Comparison of ENCODE assay signal across 9 mouse cellular contexts in the genomic region with DNA sequence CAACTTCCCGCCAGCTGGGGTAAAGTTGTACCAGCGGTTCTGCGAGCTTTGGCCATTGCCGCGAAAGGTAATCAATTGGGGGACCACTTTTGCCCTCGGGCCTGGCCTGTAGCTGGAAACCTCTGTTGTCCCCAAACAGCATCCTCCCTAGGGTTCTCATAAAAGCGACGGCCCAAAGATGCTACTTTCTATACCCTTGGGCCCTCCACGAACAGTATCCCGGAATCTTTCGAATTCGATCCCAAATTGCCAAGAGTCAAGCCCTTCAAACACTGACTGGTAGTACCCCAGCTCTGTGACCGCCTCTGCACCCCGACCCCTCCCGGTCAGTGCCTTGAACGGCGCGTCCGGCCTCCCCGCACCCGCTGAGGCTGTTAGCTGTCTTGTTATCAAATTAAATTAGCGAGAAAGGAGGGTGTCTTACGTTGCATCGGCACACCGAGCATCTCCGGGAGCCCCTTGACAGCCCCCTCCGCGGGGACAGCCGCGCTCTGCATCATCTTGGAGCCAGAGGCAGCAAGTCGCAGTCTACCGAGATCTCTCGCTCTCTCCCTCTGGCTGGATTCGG. TPM values are rescaled to one million over a fixed set of nuclear protein-coding genes. Genes with fewer than 3 reads are reported as not detected.
DNase-seq lines count a peak whose midpoint lies in the region; ATAC-seq and TF ChIP-seq lines count a peak whose summit lies in the region.
"Had no signal": no experiment of that assay in that cellular context is flagged by ENCODE, and none has a peak within 500 bp of the region (broad histone marks: within the 10 kb centered on the region; RNA-seq: fewer than 3 reads in every experiment).

No protein-coding gene starts in this region.

- no peaks in the 10 kb centered on the region for H3K4me1 ChIP-seq in heart, adult 2 months (ENCODE audit: control insufficient read depth, insufficient read depth, low read length)
- peaks cover 0 to 4% of the 10 kb centered on the region in 2 experiments; a peak in 1 of 4 replicates for H3K4me1 ChIP-seq in ES-E14 (ENCODE audit: control insufficient read depth in 2 of 2, insufficient read depth in 2 of 2, low read length in 2 of 2, poor library complexity in 1 of 2)
- H3K4me1 ChIP-seq in hindbrain, embryonic 14.5 days (replicated peaks; ENCODE audit: control insufficient read depth, insufficient read depth, low read length), result peaks cover 24% of the 10 kb centered on the region
- H3K4me1 ChIP-seq in midbrain, embryonic 14.5 days (ENCODE audit: control insufficient read depth, insufficient read depth, low read length), result peaks cover 19% of the 10 kb centered on the region

- no peaks in the 10 kb centered on the region for H3K36me3 ChIP-seq in heart, adult 2 months (ENCODE audit: control insufficient read depth, insufficient read depth, low read length)
- no peaks in the 10 kb centered on the region for H3K36me3 ChIP-seq in ES-E14 (ENCODE audit: control insufficient read depth, insufficient read depth, low read length, poor library complexity, severe bottlenecking)
- no peaks in the 10 kb centered on the region for H3K36me3 ChIP-seq in hindbrain, embryonic 14.5 days (replicated peaks; ENCODE audit: control insufficient read depth, insufficient read depth)
- H3K36me3 ChIP-seq in midbrain, embryonic 14.5 days (ENCODE audit: control insufficient read depth, insufficient read depth, low read length), result no peaks in the 10 kb centered on the region

- TF ChIP-seq EP300 in heart, adult 2 months (IDR thresholded peaks at IDR 0.05; ENCODE audit: insufficient read depth, low read depth, low read length), result no peak

- in situ Hi-C loops in ES-E14 (cut with MboI; ENCODE audit: low sequenced_read_pairs in 2 of 2, unreplicated experiment in 2 of 2), result loop anchor here (25.0 kb wide), 2 partner anchors 504 to 654 kb away; partner anchors contain the start of genes Ier5 (in 2 of the 2) and BC034090 (in 1 of the 2)

- no peaks in the 10 kb centered on the region for H3K79me2 ChIP-seq in heart, adult 2 months (replicated peaks; ENCODE audit: control insufficient read depth, insufficient read depth, low read length)

- ATAC-seq in hindbrain, embryonic 14.5 days (ENCODE audit: low FRiP score), result peak; percentile 21; the same call in 1 of the 2 replicates
- peak; percentile 22 for ATAC-seq in midbrain, embryonic 14.5 days (ENCODE audit: low FRiP score, low TSS enrichment)

- intact Hi-C loops in heart, adult 2 months (cut with DNase I), result no loop called here
- intact Hi-C loops in heart, postnatal 25 days (cut with DNase I), result no loop called here

- H3K27me3 ChIP-seq in heart, adult 2 months (ENCODE audit: control insufficient read depth, insufficient read depth, low read length), result peaks cover 38% of the 10 kb centered on the region
- H3K27me3 ChIP-seq in hindbrain, embryonic 14.5 days (ENCODE audit: control insufficient read depth, insufficient read depth, low read length), result peaks cover 91% of the 10 kb centered on the region
- H3K27me3 ChIP-seq in midbrain, embryonic 14.5 days (ENCODE audit: control insufficient read depth, insufficient read depth, low read length), result peaks cover 94% of the 10 kb centered on the region

- TF ChIP-seq CTCF in heart, adult 2 months (IDR thresholded peaks at IDR 0.05), result no peak

- peak in 1 of 2 experiments; percentile 23 for DNase-seq in heart, adult 2 months
- DNase-seq in heart, postnatal 25 days (ENCODE audit: low spot score), result no peak
- no peak for DNase-seq in ES-E14 (ENCODE audit: low read depth, low spot score)
- DNase-seq in hindbrain, embryonic 14.5 days (ENCODE audit: low spot score), result peak; percentile 48
- DNase-seq in midbrain, embryonic 14.5 days, result no peak
- no peak for DNase-seq in urinary bladder, postnatal 36 days (ENCODE audit: low spot score in 2 of 2)
- no peak for DNase-seq in right cerebral cortex, postnatal 36 days (ENCODE audit: low spot score in 2 of 2)
- no peak for DNase-seq in kidney, postnatal 14 days

- H3K27ac ChIP-seq in heart, adult 2 months, result no peak overlapping the region
- H3K27ac ChIP-seq in ES-E14 (ENCODE audit: insufficient read depth, low read depth, low read length, poor library complexity, severe bottlenecking), result no peak overlapping the region
- H3K27ac ChIP-seq in hindbrain, embryonic 14.5 days, result no peak overlapping the region
- H3K27ac ChIP-seq in midbrain, embryonic 14.5 days (replicated peaks; ENCODE audit: low read depth, low read length), result no peak overlapping the region

- H3K4me3 ChIP-seq in heart, adult 2 months, result peak overlapping the region; percentile 46
- H3K4me3 ChIP-seq in ES-E14 (ENCODE audit: insufficient read depth in 1 of 2, low read depth in 1 of 2, low read length in 2 of 2, poor library complexity in 1 of 2, severe bottlenecking in 1 of 2), result peak overlapping the region; percentile 22 to 50; a peak in 3 of 4 replicates
- peak overlapping the region; percentile 36 for H3K4me3 ChIP-seq in hindbrain, embryonic 14.5 days (replicated peaks; ENCODE audit: low read length)
- H3K4me3 ChIP-seq in midbrain, embryonic 14.5 days (replicated peaks; ENCODE audit: low read depth, low read length), result peak overlapping the region; percentile 36

- WGBS in heart, adult 2 months, result 1% methylated on average over 34 of the region's 34 CpGs
- WGBS in hindbrain, embryonic 14.5 days, result under 1% methylated on average over 34 of the region's 34 CpGs
- under 1% methylated on average over 34 of the region's 34 CpGs for WGBS in midbrain, embryonic 14.5 days

- H3K9ac ChIP-seq in heart, adult 2 months (ENCODE audit: low read depth, low read length), result no peak overlapping the region
- no peak overlapping the region for H3K9ac ChIP-seq in ES-E14 (ENCODE audit: insufficient read depth, low read depth, low read length, poor library complexity, severe bottlenecking)
- H3K9ac ChIP-seq in hindbrain, embryonic 14.5 days, result 0 out of 2 replicates have a peak overlapping the region, but pooled peaks have one; percentile 11
- H3K9ac ChIP-seq in midbrain, embryonic 14.5 days (replicated peaks; ENCODE audit: low read length), result no peak overlapping the region

- peak overlapping the region; percentile 62 for H3K4me2 ChIP-seq in hindbrain, embryonic 14.5 days (replicated peaks)
- H3K4me2 ChIP-seq in midbrain, embryonic 14.5 days (ENCODE audit: low read length), result peak overlapping the region; percentile 68

- TF ChIP-seq POLR2A in heart, adult 2 months (IDR thresholded peaks at IDR 0.05; ENCODE audit: insufficient read depth, low read depth, low read length), result no peak

- no peaks in the 10 kb centered on the region for H3K9me3 ChIP-seq in ES-E14 (ENCODE audit: control insufficient read depth, insufficient read depth, low read depth, low read length)
- H3K9me3 ChIP-seq in hindbrain, embryonic 14.5 days (ENCODE audit: control insufficient read depth, low read length), result no peaks in the 10 kb centered on the region
- no peaks in the 10 kb centered on the region for H3K9me3 ChIP-seq in midbrain, embryonic 14.5 days (ENCODE audit: control insufficient read depth, low read length)

TF ChIP-seq in ES-E14, 5 proteins besides CTCF, POLR2A, EP300 and RAD21:
- TF ChIP-seq ZNF384 (IDR thresholded peaks at IDR 0.05; ENCODE audit: low read depth, low read length) (no peak), HCFC1 (IDR thresholded peaks at IDR 0.05; ENCODE audit: borderline replicate concordance, insufficient read depth, low read length) (no peak), MAFK (IDR thresholded peaks at IDR 0.05; ENCODE audit: insufficient read depth, low read depth, low read length) (no peak), ZC3H11A (IDR thresholded peaks at IDR 0.05; ENCODE audit: borderline replicate concordance, low read depth, low read length) (no peak), CHD2 (IDR thresholded peaks at IDR 0.05; ENCODE audit: low read depth, low read length) (no peak)

RNA-seq across cellular contexts. Expression of gene Lhx4, which starts 10.0 kb away (rescaled TPM):
- total RNA-seq in heart, adult 2 months (2021), result not detected
- not detected in 2 replicates for polyA plus RNA-seq in heart, adult 2 months (2012; rRNA removed)
- total RNA-seq in heart, postnatal 25 days (2021), result not detected
- 0.05 and 0.13 TPM in 2 replicates for total RNA-seq in ES-E14 (2012; rRNA removed)
- 3.4 TPM in 2 replicates for polyA plus RNA-seq in hindbrain, embryonic 14.5 days (2014; fragmentation: Nextera tagmentation; extraction: Ambion mirVana)
- polyA plus RNA-seq in midbrain, embryonic 14.5 days (2014; fragmentation: Nextera tagmentation; extraction: Ambion mirVana), result 1.8 and 3.5 TPM in 2 replicates
- total RNA-seq: liver, adult 2 months had no signal
- polyA plus RNA-seq: liver, adult 2 months had no signal
